Mouse (Mus musculus) lung, postnatal 14 days (tissue): ENCODE measurements around the gene Efl1.

ENCODE experiments used
- DNase-seq: peaks from one replicate; pipeline ENCODE4 v3.0.0; 2021

The Efl1 gene

GRCm38 (mm10) chr7:82819541-82819940 is 171.1 kb downstream of the Efl1 start:
- no peak for DNase-seq

- no peak for DNase-seq
Measured at GRCm38 (mm10) chr7:82820661-82821060, 172.2 kb downstream of the Efl1 start.

- DNase-seq: no peak
Measured at GRCm38 (mm10) chr7:82821501-82821900, 173.1 kb downstream of the Efl1 start.

- no peak for DNase-seq
Measured at GRCm38 (mm10) chr7:82822528-82822927, 174.1 kb downstream of the Efl1 start.
